Mouse (Mus musculus) heart, embryonic 13.5 days (tissue): ENCODE results near the gene Celf5. TPM values are rescaled to one million over a fixed set of nuclear protein-coding genes. Genes with fewer than 3 reads are reported as not detected.

ENCODE experiments used
- ATAC-seq: fragments of 200-750 bp; cut with Nextera tagmentation; 2 replicates; pipeline ENCODE4 v1.8.0; 2017; ENCODE audit warnings: moderate TSS enrichment; ENCODE audit not compliant: insufficient number of reproducible peaks, low FRiP score, low TSS enrichment; ENCODE audit errors: extremely low read depth
- H3K27ac ChIP-seq: fragments of 300-500 bp; sonication (generic); replicated peaks from 2 replicates; pipeline ENCODE4 v1.5.1; 2015; ENCODE audit warnings: moderate library complexity, mild to moderate bottlenecking, inconsistent platforms
- H3K27me3 ChIP-seq: fragments of 300-500 bp; sonication (generic); replicated peaks from 2 replicates; pipeline ENCODE4 v1.6.1; 2015; ENCODE audit warnings: mild to moderate bottlenecking, inconsistent platforms
- H3K36me3 ChIP-seq: fragments of 300-500 bp; sonication (generic); 2 replicates; pipeline ENCODE4 v1.6.1; 2015; ENCODE audit warnings: mild to moderate bottlenecking, inconsistent platforms
- H3K4me1 ChIP-seq: fragments of 300-500 bp; sonication (generic); 2 replicates; pipeline ENCODE4 v1.6.1; 2015; ENCODE audit warnings: inconsistent platforms
- H3K4me2 ChIP-seq: fragments of 300-500 bp; sonication (generic); 2 replicates; pipeline ENCODE4 v1.6.1; 2015; ENCODE audit warnings: inconsistent platforms, mild to moderate bottlenecking, moderate library complexity
- H3K4me3 ChIP-seq: fragments of 300-500 bp; sonication (generic); 2 replicates; pipeline ENCODE4 v1.5.1; 2015; ENCODE audit warnings: moderate library complexity, mild to moderate bottlenecking, inconsistent platforms
- H3K9ac ChIP-seq: fragments of 300-500 bp; sonication (generic); 2 replicates; pipeline ENCODE4 v1.6.1; 2015; ENCODE audit warnings: inconsistent platforms, mild to moderate bottlenecking, moderate library complexity
- H3K9me3 ChIP-seq: fragments of 300-500 bp; sonication (generic); 2 replicates; pipeline ENCODE4 v1.6.1; 2016; ENCODE audit warnings: inconsistent platforms
- WGBS: fragments of 180-500 bp; shearing (Covaris S2); methylation state at CpG from one replicate; pipeline ENCODE4 v1.1.7; 2015; ENCODE audit warnings: mixed read lengths; 5-methylcytosine and 5-hydroxymethylcytosine counted together
- polyA plus RNA-seq: library from polyadenylated mRNA; unstranded; fragments of >200 nt; fragmentation: Nextera tagmentation; extraction: Ambion mirVana; gene quantifications from 2 replicates; pipeline ENCODE4 v1.2.1, GENCODE M21; 2015

Celf5 gene
- polyA plus RNA-seq: 0.15 and 0.16 TPM in 2 replicates

DNA sequence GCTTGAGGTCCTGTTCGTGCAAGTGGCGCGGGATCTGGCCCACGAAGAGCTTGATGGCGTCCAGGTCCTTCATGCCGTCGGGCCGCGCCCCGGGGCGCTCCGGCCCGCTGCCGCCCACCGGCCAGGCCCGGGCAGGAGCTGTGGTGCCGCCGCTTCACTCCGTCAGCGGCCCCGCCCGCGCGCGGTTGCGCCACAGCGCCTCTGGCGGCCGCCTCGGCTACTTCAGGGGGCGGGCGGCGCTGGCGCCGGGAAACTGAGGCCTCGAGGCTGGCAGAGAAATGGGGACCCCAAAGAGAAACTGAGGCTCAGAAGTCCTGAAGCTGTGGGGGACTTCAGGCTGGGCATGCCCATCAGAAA, at the start of gene Celf5:
TSS of gene Celf5 (minus strand) at position 177 of the 357 bp plus-strand sequence.
- WGBS: under 1% methylated on average over 36 of the region's 36 CpGs
- H3K27ac ChIP-seq: no peak within 1 kb of the TSS
- peaks cover 18% of the 10 kb centered on the region for H3K36me3 ChIP-seq
- peaks cover 12% of the 10 kb centered on the region for H3K4me1 ChIP-seq
- H3K4me2 ChIP-seq: peak within 1 kb of the TSS; percentile 85
- no peaks in the 10 kb centered on the region for H3K9me3 ChIP-seq
- ATAC-seq: peak; percentile 43; the same call in 1 of the 2 replicates
- peaks cover 52% of the 10 kb centered on the region for H3K27me3 ChIP-seq
- peak within 1 kb of the TSS; percentile 77 for H3K9ac ChIP-seq
- peak within 1 kb of the TSS; percentile 55 for H3K4me3 ChIP-seq

GRCm38 (mm10) chr10:81526779-81527178, 44.3 kb upstream of the Celf5 start:
- Histone ChIP-seq H3K27me3 (no peaks in the 10 kb centered on the region; the same call in 1 of the 2 replicates), H3K4me3 (no peak overlapping the region), H3K4me1 (peaks cover 19% of the 10 kb centered on the region), H3K4me2 (no peak overlapping the region), H3K27ac (no peak overlapping the region), H3K36me3 (peaks cover 31% of the 10 kb centered on the region), H3K9ac (no peak overlapping the region), H3K9me3 (no peaks in the 10 kb centered on the region)
- WGBS: 10% methylated on average over 14 of the region's 14 CpGs
- no peak for ATAC-seq

DNA sequence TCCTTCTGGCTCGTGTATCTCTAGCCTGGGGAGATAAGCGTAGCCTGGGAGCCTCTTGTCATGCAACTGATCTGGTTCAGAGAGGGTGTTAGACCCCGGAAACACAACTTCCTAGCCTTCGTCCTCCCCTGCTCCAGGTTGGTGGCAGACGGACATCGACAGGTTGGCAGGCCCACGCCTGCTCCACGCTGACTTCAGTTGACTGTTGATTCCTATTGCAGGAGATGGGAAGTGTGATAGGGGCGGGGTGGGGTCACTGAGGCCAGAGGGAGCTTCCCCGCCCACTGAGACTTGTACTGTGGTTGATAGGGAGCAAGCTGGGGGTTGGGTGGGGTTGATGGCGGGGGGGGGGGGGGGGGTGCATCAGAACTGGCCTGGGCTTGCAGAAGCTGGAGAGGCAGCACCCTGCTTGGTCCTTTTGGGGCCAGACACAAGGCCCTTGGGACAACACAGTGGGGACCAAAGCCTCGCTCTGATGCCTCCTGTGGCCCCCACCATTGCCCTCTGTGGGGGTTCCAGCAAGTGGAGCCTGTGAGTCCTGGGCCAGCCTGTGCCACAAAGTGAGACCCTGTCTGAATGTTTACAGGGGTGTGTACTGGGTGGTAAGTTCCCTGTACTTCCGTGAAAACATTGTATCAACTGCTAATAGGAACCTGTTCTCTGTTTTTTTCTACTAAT, 42.6 kb upstream of the Celf5 start:
- 42% methylated on average over 13 of the region's 13 CpGs for WGBS

GRCm38 (mm10) chr10:81524051-81524605, 41.6 kb upstream of the Celf5 start, which contains the start of gene Gna15:
Gene Gna15, minus strand, starts transcription at chr10:81524225.
- 5% methylated on average over 9 of the region's 9 CpGs for WGBS
- Histone ChIP-seq H3K4me3 (peak within 1 kb of the TSS; percentile 32), H3K4me1 (peaks cover 19% of the 10 kb centered on the region), H3K27me3 (no peaks in the 10 kb centered on the region; the same call in 1 of the 2 replicates), H3K9me3 (no peaks in the 10 kb centered on the region), H3K4me2 (peak within 1 kb of the TSS; percentile 49), H3K27ac (peak within 1 kb of the TSS; percentile 37), H3K36me3 (peaks cover 5% of the 10 kb centered on the region), H3K9ac (peak within 1 kb of the TSS; percentile 72)
- ATAC-seq: peak; percentile 49; the same call in 1 of the 2 replicates

More for the DNA sequence above, 42.6 kb upstream of the Celf5 start:
- Histone ChIP-seq H3K9me3 (no peaks in the 10 kb centered on the region), H3K4me3 (no peak overlapping the region), H3K9ac (no peak overlapping the region), H3K36me3 (peaks cover 15% of the 10 kb centered on the region), H3K27ac (0 out of 2 replicates have a peak overlapping the region, but pooled peaks have one; percentile 36), H3K4me1 (peaks cover 19% of the 10 kb centered on the region), H3K27me3 (no peaks in the 10 kb centered on the region; the same call in 1 of the 2 replicates), H3K4me2 (no peak overlapping the region)
- ATAC-seq: no peak

- WGBS: 8% methylated on average over 19 of the region's 19 CpGs
- H3K36me3 ChIP-seq: no peaks in the 10 kb centered on the region; the same call in 1 of the 2 replicates
- peak overlapping the region; percentile 72 for H3K9ac ChIP-seq
- no peaks in the 10 kb centered on the region for H3K9me3 ChIP-seq
- peak overlapping the region; percentile 49 for H3K4me2 ChIP-seq
- peaks cover 19% of the 10 kb centered on the region for H3K4me1 ChIP-seq
- H3K27ac ChIP-seq: peak overlapping the region; percentile 37; the same call in 1 of the 2 replicates
- H3K27me3 ChIP-seq: no peaks in the 10 kb centered on the region; the same call in 1 of the 2 replicates
- peak overlapping the region; percentile 32 for H3K4me3 ChIP-seq
- no peak for ATAC-seq
Measured at GRCm38 (mm10) chr10:81523570-81523969, 41.1 kb upstream of the Celf5 start.

- Histone ChIP-seq H3K9ac (peak overlapping the region; percentile 72), H3K9me3 (no peaks in the 10 kb centered on the region), H3K4me1 (peaks cover 19% of the 10 kb centered on the region), H3K4me2 (peak overlapping the region; percentile 49), H3K36me3 (no peaks in the 10 kb centered on the region), H3K27me3 (no peaks in the 10 kb centered on the region; the same call in 1 of the 2 replicates), H3K27ac (no peak overlapping the region), H3K4me3 (peak overlapping the region; percentile 32)
- ATAC-seq: no peak
- WGBS: 63% methylated on average over 6 of the region's 6 CpGs
Measured at GRCm38 (mm10) chr10:81523142-81523541, 40.6 kb upstream of the Celf5 start.

DNA sequence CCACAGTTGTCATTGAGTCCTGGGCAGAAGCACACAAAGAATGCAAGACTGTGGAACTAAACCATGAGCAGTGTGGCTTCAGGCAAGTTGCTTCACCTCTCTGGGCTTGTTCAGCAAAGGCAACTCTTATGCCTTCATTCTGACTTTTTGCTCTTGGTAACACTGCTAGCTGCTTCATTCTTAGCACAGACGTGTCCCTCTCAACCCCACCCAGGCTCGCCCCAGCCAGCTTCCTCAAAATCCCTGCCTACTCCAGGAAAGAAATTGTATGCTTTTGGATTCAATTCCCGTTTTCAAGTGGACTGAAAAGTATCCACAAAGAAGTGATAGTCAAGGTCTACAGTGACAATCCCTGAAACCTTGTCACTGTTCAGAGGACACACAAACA, 37.5 kb upstream of the Celf5 start:
- no peak overlapping the region for H3K4me3 ChIP-seq
- ATAC-seq: no peak
- H3K9ac ChIP-seq: no peak overlapping the region
- H3K4me2 ChIP-seq: no peak overlapping the region
- H3K9me3 ChIP-seq: no peaks in the 10 kb centered on the region
- H3K4me1 ChIP-seq: peaks cover 18% of the 10 kb centered on the region
- peaks cover 4% of the 10 kb centered on the region; the same call in 1 of the 2 replicates for H3K27me3 ChIP-seq
- WGBS: 61% methylated on average over 3 of the region's 3 CpGs
- H3K27ac ChIP-seq: no peak overlapping the region
- no peaks in the 10 kb centered on the region for H3K36me3 ChIP-seq

GRCm38 (mm10) chr10:81519227-81519977, 36.9 kb upstream of the Celf5 start:
- ATAC-seq: no peak
- Histone ChIP-seq H3K36me3 (no peaks in the 10 kb centered on the region), H3K27ac (no peak overlapping the region), H3K4me1 (peaks cover 12% of the 10 kb centered on the region), H3K4me2 (no peak overlapping the region), H3K9me3 (no peaks in the 10 kb centered on the region), H3K9ac (no peak overlapping the region), H3K27me3 (0 out of 2 replicates have a peak, but pooled peaks cover 4% of the 10 kb centered on the region), H3K4me3 (no peak overlapping the region)
- 52% methylated on average over 6 of the region's 6 CpGs for WGBS

- no peak for ATAC-seq
- WGBS: 13% methylated on average over 4 of the region's 4 CpGs
- no peak overlapping the region for H3K4me3 ChIP-seq
- no peak overlapping the region for H3K27ac ChIP-seq
- H3K9ac ChIP-seq: no peak overlapping the region
- peaks cover 4% of the 10 kb centered on the region; the same call in 1 of the 2 replicates for H3K27me3 ChIP-seq
- H3K4me2 ChIP-seq: no peak overlapping the region
- H3K9me3 ChIP-seq: 0 out of 2 replicates have a peak, but pooled peaks cover 7% of the 10 kb centered on the region
- no peaks in the 10 kb centered on the region for H3K36me3 ChIP-seq
- peaks cover 3% of the 10 kb centered on the region for H3K4me1 ChIP-seq
Measured at GRCm38 (mm10) chr10:81518546-81518945, 36.0 kb upstream of the Celf5 start.

DNA sequence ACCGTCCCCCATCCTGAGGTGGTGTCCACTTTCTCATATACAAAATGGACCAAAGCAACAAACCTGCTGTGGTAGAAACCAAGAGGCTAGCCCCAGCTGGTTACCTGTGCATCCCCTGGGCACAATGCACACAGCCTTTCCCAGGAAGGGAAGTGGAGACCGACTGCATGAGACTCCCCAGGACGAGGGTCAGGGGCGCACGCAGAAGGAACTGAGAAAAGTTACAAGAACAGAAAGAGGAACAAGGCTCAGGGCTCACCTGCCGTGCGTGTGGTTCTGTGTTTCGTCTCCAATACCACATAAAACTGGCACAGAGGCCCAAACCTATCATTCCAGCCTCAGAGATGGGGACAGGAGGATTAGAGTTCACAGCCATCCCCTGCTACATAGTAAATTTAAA, 34.7 kb upstream of the Celf5 start:
- H3K27ac ChIP-seq: no peak overlapping the region
- H3K9me3 ChIP-seq: 0 out of 2 replicates have a peak, but pooled peaks cover 7% of the 10 kb centered on the region
- WGBS: 71% methylated on average over 8 of the region's 8 CpGs
- H3K4me2 ChIP-seq: no peak overlapping the region
- peaks cover 6% of the 10 kb centered on the region for H3K27me3 ChIP-seq
- no peak overlapping the region for H3K4me3 ChIP-seq
- no peaks in the 10 kb centered on the region for H3K36me3 ChIP-seq
- H3K4me1 ChIP-seq: no peaks in the 10 kb centered on the region
- no peak for ATAC-seq
- no peak overlapping the region for H3K9ac ChIP-seq

DNA sequence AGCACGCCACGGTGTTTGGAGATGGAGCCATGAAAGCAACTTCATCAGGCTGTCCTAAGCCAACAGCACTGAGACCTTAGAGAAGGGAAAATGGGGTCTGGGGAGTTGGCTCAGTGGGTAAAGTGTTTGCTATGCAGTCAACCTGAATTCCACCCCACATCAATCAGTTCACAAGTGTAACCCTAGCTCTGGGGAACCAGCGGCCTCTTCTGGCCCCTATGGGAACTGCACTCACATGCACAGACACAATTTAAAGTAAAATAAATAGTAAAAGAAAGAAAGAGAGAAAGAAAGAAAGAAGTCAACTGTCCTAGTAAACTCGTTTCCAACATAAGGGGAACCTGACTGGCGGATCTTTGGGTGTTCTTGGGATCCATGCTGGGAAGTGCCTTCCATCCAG, 31.3 kb upstream of the Celf5 start:
- Histone ChIP-seq H3K9ac (no peak overlapping the region), H3K4me3 (no peak overlapping the region), H3K9me3 (0 out of 2 replicates have a peak, but pooled peaks cover 7% of the 10 kb centered on the region), H3K4me2 (no peak overlapping the region), H3K36me3 (no peaks in the 10 kb centered on the region), H3K27ac (no peak overlapping the region), H3K27me3 (peaks cover 18% of the 10 kb centered on the region), H3K4me1 (no peaks in the 10 kb centered on the region)
- ATAC-seq: no peak
- 75% methylated on average over 5 of the region's 5 CpGs for WGBS
